Mouse (Mus musculus) intestine, postnatal 0 days (tissue): ENCODE measurements at regions not wholly inside any gene's neighbourhood (a gene's known extent, or its start where the extent isn't known, plus 50 kb on each side); places are given as distances from the start of the nearest gene placed in this dataset.

Experiments used
- ATAC-seq: fragments of 200-750 bp; cut with Nextera tagmentation; 2 replicates; pipeline ENCODE4 v1.8.0; 2017; ENCODE audit warnings: mild to moderate bottlenecking, moderate TSS enrichment, moderate library complexity
- H3K27ac ChIP-seq: fragments of 300-500 bp; sonication (generic); 2 replicates; pipeline ENCODE4 v1.5.1; 2014; ENCODE audit warnings: mild to moderate bottlenecking, low read depth, low read length, moderate library complexity
- H3K27me3 ChIP-seq: fragments of 300-500 bp; sonication (generic); replicated peaks from 2 replicates; pipeline ENCODE4 v1.6.1; 2014; ENCODE audit warnings: low read length, mixed read lengths; ENCODE audit not compliant: control insufficient read depth, insufficient read depth
- H3K36me3 ChIP-seq: fragments of 300-500 bp; sonication (generic); 2 replicates; pipeline ENCODE4 v1.6.1; 2014; ENCODE audit warnings: mild to moderate bottlenecking, moderate library complexity; ENCODE audit not compliant: control insufficient read depth, insufficient read depth
- H3K4me1 ChIP-seq: fragments of 300-500 bp; sonication (generic); replicated peaks from 2 replicates; pipeline ENCODE4 v1.6.1; 2014; ENCODE audit warnings: antibody characterized with exemption, low read length, mixed read lengths; ENCODE audit not compliant: control insufficient read depth, insufficient read depth
- H3K4me2 ChIP-seq: fragments of 300-500 bp; sonication (generic); replicated peaks from 2 replicates; pipeline ENCODE4 v1.6.1; 2014; ENCODE audit warnings: low read depth, mild to moderate bottlenecking, moderate library complexity
- H3K4me3 ChIP-seq: fragments of 300-500 bp; sonication (generic); 2 replicates; pipeline ENCODE4 v1.5.1; 2014; ENCODE audit warnings: low read depth, low read length
- H3K9ac ChIP-seq: fragments of 300-500 bp; sonication (generic); 2 replicates; pipeline ENCODE4 v1.6.1; 2014; ENCODE audit warnings: mild to moderate bottlenecking, low read depth, low read length
- H3K9me3 ChIP-seq: fragments of 300-500 bp; sonication (generic); 2 replicates; pipeline ENCODE4 v1.6.1; 2016; ENCODE audit warnings: mixed run types; ENCODE audit not compliant: control insufficient read depth
- CTCF ChIP-seq: sonication (generic); IDR thresholded peaks from 2 replicates; pipeline ENCODE4 v1.5.1; 2016; ENCODE audit warnings: low read depth, mild to moderate bottlenecking, control low read depth, antibody characterized with exemption, moderate library complexity
- WGBS: fragments of 180-500 bp; shearing (Covaris S2); extraction: QIAGEN DNeasy Blood & Tissue Kit; methylation state at CpG from one replicate; pipeline ENCODE4 v1.1.7; 2014; 5-methylcytosine and 5-hydroxymethylcytosine counted together

DNA sequence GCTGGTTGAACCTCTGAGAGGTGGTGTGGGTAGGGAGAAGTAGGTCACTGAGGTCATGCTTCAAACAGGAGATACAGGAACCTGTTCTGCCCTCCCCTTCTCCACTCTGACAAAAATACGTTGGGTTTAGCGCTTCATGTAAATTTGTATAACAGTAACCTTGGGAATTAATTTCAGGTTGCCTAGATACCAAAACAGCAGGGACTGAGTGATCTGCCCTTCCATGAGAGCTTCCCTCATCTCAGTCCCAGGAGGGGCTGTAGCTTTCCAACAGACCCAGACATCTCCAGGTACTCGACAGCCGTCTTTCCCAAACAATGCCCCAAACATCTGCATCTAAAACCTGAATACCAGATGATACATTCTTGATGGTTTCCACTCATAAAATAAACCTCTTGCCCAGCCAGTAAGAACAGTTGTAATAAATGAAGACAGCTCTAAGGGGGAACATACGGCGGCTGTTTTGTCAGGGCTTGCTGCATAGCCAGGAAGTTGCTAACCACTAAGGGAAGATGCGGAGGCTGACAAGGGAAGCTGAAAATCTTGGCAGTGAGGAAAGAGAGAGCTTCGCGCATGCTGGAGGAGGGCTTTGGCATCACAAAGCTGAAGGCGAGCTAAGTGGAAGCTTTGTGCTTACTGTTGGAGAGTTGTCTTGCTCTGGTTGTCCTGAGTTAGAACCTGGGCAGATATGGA lies 137.4 kb upstream of the Daam1 start:
- no peak overlapping the region for H3K9ac ChIP-seq
- 54% methylated on average over 10 of the region's 10 CpGs for WGBS
- no peak overlapping the region for H3K27ac ChIP-seq
- no peaks in the 10 kb centered on the region for H3K9me3 ChIP-seq
- no peaks in the 10 kb centered on the region for H3K36me3 ChIP-seq
- no peak for TF ChIP-seq CTCF
- H3K4me1 ChIP-seq, result no peaks in the 10 kb centered on the region
- no peaks in the 10 kb centered on the region for H3K27me3 ChIP-seq
- H3K4me2 ChIP-seq, result no peak overlapping the region
- H3K4me3 ChIP-seq, result no peak overlapping the region
- no peak for ATAC-seq

DNA sequence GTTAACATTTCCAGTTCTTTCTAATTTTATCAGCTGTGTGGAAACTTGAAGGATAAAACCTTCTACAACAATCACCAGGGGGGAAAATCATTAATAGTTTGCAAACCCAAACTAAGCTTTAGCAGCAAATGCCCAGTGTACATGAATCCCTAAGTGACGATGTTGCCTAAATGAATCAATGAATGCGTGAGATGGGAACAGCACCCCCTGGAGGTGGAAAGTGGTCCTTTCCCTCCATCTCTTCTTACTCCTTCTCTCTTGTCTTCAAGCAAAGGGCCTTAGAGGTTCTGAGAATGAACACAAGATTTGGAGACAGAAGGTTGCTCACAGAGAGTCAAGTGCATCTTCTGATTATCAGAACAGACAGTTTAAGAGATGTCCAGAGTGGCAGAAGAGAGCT lies 129.1 kb upstream of the Daam1 start:
- peak; percentile 67 for TF ChIP-seq CTCF
- WGBS, result 89% methylated on average over 2 of the region's 2 CpGs
- no peak overlapping the region for H3K4me2 ChIP-seq
- no peaks in the 10 kb centered on the region for H3K36me3 ChIP-seq
- no peak overlapping the region for H3K9ac ChIP-seq
- 0 out of 2 replicates have a peak, but pooled peaks cover 3% of the 10 kb centered on the region for H3K9me3 ChIP-seq
- no peaks in the 10 kb centered on the region for H3K4me1 ChIP-seq
- ATAC-seq, result no peak
- no peaks in the 10 kb centered on the region for H3K27me3 ChIP-seq
- no peak overlapping the region for H3K27ac ChIP-seq
- no peak overlapping the region for H3K4me3 ChIP-seq

DNA sequence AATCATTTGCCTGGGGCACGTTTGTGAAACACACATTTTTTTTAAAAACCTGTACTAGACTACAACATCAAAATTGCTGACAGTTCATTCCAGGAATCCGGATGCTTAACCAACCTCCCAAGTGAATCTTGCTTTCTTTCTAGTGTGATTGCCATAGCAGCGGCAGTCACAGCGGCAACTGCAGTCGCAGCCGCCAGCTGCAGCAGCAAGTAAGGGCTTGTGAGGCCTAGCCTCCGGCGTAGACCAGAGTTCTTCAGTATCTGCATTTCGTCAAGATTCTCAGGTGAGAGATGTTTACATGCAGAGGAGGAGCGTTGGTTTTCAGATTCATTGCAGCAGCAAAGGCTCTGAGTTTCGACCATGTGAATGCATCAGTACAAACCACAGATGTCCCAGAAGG lies 128.7 kb upstream of the Daam1 start:
- no peak for TF ChIP-seq CTCF
- H3K27ac ChIP-seq, result no peak overlapping the region
- no peak overlapping the region for H3K9ac ChIP-seq
- no peaks in the 10 kb centered on the region for H3K27me3 ChIP-seq
- H3K4me2 ChIP-seq, result no peak overlapping the region
- H3K4me3 ChIP-seq, result no peak overlapping the region
- H3K4me1 ChIP-seq, result no peaks in the 10 kb centered on the region
- no peak for ATAC-seq
- no peaks in the 10 kb centered on the region for H3K36me3 ChIP-seq
- H3K9me3 ChIP-seq, result 0 out of 2 replicates have a peak, but pooled peaks cover 3% of the 10 kb centered on the region
- 69% methylated on average over 11 of the region's 11 CpGs for WGBS

DNA sequence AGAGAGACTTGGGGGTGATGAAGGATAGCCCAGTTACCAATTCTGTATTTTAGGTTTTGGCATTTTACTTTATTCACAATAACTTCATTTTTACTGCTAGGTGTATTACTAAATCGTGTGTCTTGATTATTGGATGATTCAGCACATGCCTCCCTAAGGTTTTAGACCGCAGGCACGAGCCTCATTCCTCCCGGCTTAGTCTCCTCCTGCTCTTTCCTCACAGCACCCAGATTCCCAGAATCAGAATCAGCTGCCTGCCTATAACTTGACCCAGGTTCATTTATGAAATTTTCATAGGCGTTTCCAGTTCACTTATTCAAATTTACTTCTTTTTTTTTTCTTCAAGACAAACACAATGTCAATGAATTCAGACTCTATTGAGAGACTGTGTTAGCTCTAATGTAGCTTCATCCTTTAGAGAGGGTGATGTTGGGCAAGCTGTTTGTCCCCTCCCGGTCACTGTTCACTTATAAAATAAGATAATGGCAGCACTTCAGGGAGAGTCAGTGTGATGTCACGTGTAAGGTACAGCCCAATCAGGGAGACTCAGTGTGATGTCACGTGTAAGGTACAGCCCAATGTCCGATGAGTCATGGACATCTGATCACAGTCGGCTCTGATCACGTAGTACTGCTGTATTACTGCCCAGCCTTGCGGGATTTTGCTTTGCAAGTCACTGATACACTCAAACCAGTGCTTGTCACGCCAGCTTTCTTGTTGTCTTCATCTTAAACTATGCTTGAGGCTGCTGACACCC lies 127.6 kb upstream of the Daam1 start:
- H3K4me1 ChIP-seq, result no peaks in the 10 kb centered on the region
- ATAC-seq, result no peak
- WGBS, result 81% methylated on average over 13 of the region's 13 CpGs
- 0 out of 2 replicates have a peak, but pooled peaks cover 3% of the 10 kb centered on the region for H3K9me3 ChIP-seq
- TF ChIP-seq CTCF, result no peak
- H3K4me2 ChIP-seq, result no peak overlapping the region
- no peaks in the 10 kb centered on the region for H3K27me3 ChIP-seq
- H3K36me3 ChIP-seq, result no peaks in the 10 kb centered on the region
- H3K9ac ChIP-seq, result no peak overlapping the region
- H3K27ac ChIP-seq, result no peak overlapping the region
- no peak overlapping the region for H3K4me3 ChIP-seq

DNA sequence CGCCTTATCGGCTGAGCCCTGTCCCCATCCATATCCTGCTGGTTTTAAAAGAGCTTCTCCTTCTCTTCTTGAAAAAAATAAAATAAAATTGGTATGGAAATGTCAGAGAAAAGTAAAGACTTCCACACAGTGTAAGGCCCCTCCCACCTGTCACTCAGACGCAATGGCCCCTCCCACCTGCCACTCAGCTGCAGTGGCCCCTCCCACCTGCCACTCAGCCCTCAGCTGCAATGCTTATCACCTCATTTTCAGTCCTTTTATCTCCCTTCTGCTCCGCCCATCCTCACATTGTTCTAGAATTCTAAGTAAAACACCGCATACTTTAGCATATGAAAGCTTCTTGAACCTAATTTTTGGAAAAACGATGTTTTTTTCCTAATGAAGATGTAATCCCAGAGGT lies 126.4 kb upstream of the Daam1 start:
- H3K9ac ChIP-seq, result no peak overlapping the region
- H3K4me1 ChIP-seq, result no peaks in the 10 kb centered on the region
- no peaks in the 10 kb centered on the region for H3K27me3 ChIP-seq
- H3K27ac ChIP-seq, result no peak overlapping the region
- H3K4me3 ChIP-seq, result no peak overlapping the region
- H3K9me3 ChIP-seq, result 0 out of 2 replicates have a peak, but pooled peaks cover 3% of the 10 kb centered on the region
- ATAC-seq, result no peak
- TF ChIP-seq CTCF, result no peak
- no peaks in the 10 kb centered on the region for H3K36me3 ChIP-seq
- no peak overlapping the region for H3K4me2 ChIP-seq
- 69% methylated on average over 6 of the region's 6 CpGs for WGBS

DNA sequence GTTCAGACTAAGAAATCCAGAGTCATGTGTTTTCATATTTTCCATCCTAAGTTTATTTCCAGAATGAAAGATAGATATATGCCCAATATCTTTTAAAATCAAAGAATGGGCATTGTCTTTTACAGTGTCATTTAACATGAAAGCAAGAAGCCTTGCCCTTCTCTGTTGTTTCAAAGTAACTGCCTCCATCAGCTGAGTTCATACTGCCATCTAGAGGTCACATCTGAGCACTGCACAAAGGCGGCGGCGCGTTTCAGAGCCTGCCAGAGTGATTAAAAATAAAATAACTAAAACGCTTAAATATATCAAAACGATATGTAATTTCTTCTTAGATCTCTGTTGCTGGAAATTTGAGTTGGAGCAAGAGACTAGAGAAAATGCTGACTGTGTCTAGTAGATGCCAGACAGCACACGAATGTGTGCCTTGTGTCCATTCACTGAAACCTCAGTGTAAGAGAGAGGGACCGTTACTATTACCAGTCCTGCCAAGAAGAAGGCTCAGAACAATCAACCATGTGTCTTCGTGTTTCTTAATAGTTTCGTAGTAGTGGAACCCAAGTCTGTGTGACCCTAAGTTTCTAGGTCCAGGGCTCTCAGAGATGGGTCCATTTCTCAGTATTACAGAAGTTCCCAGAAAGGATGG lies 123.0 kb upstream of the Daam1 start:
- WGBS, result 22% methylated on average over 10 of the region's 10 CpGs
- peak; percentile 95 for TF ChIP-seq CTCF
- Histone ChIP-seq H3K36me3 (no peaks in the 10 kb centered on the region), H3K9ac (no peak overlapping the region), H3K9me3 (no peaks in the 10 kb centered on the region), H3K4me3 (no peak overlapping the region), H3K4me2 (no peak overlapping the region), H3K27ac (no peak overlapping the region), H3K27me3 (no peaks in the 10 kb centered on the region), H3K4me1 (no peaks in the 10 kb centered on the region)
- ATAC-seq, result no peak
